Mouse (Mus musculus) heart, adult 2 months (tissue): ENCODE data around the gene Smox. TPM values are rescaled to one million over a fixed set of nuclear protein-coding genes. Genes with fewer than 3 reads are reported as not detected.
A peak's percentile ranks its signal among the peaks of the same experiment; 100 is the strongest.
"Not testable (repeated sequence)": the region's sequence is repeated elsewhere in the genome, so short reads cannot be mapped to it uniquely, and the experiment has no call there.

Experiments used
- DNase-seq, 2 experiments: peaks; one replicate each; pipeline ENCODE4 v3.0.0; 2021
- H3K27ac ChIP-seq: fragments of 200-600 bp; 2 replicates; pipeline ENCODE4 v1.8.1; 2022
- H3K27me3 ChIP-seq: fragments of 200-500 bp; 2 replicates; pipeline ENCODE4 v1.6.1; 2012; ENCODE audit warnings: mild to moderate bottlenecking, low read length, inconsistent platforms, mixed read lengths; ENCODE audit not compliant: control insufficient read depth, insufficient read depth
- H3K36me3 ChIP-seq: fragments of 200-500 bp; 2 replicates; pipeline ENCODE4 v1.6.1; 2012; ENCODE audit warnings: low read length, inconsistent platforms; ENCODE audit not compliant: control insufficient read depth, insufficient read depth
- H3K4me1 ChIP-seq: fragments of 200-500 bp; 2 replicates; pipeline ENCODE4 v1.6.1; 2011; ENCODE audit warnings: low read length; ENCODE audit not compliant: control insufficient read depth, insufficient read depth
- H3K4me3 ChIP-seq: fragments of 200-600 bp; 2 replicates; pipeline ENCODE4 v1.8.1; 2022
- H3K79me2 ChIP-seq: fragments of 200-500 bp; replicated peaks from 2 replicates; pipeline ENCODE4 v1.6.1; 2012; ENCODE audit warnings: mild to moderate bottlenecking, inconsistent platforms, low read length, moderate library complexity, mixed read lengths; ENCODE audit not compliant: control insufficient read depth, insufficient read depth
- H3K9ac ChIP-seq: fragments of 200-500 bp; 2 replicates; pipeline ENCODE4 v1.6.1; 2012; ENCODE audit warnings: low read depth, mild to moderate bottlenecking, control low read depth, inconsistent platforms, low read length, mixed read lengths
- CTCF ChIP-seq: fragments of 200-600 bp; IDR thresholded peaks from 2 replicates; pipeline ENCODE4 v1.8.1; 2022; ENCODE audit warnings: antibody characterized with exemption, mild to moderate bottlenecking, moderate library complexity
- EP300 ChIP-seq: fragments of 200-500 bp; IDR thresholded peaks from 2 replicates; pipeline ENCODE4 v1.6.1; 2011; ENCODE audit warnings: low read depth, low read length, control low read depth; ENCODE audit not compliant: insufficient read depth
- POLR2A ChIP-seq: fragments of 200-500 bp; IDR thresholded peaks from 2 replicates; pipeline ENCODE4 v1.6.1; 2011; ENCODE audit warnings: mild to moderate bottlenecking, low read depth, low read length, control low read depth; ENCODE audit not compliant: insufficient read depth
- WGBS: fragments of 180-500 bp; shearing (Covaris S2); methylation state at CpG from one replicate; pipeline ENCODE4 v1.1.7; 2018; 5-methylcytosine and 5-hydroxymethylcytosine counted together
- intact Hi-C: fragments of 180-260 bp; cut with DNase I; formaldehyde crosslinking; loops from one replicate; pipeline ENCODE4 v1.15.1; 2025
- polyA plus RNA-seq: library from polyadenylated mRNA; depleted of rRNA; stranded (reverse); fragments of >200 nt; gene quantifications from 2 replicates; pipeline ENCODE4 v1.2.3, GENCODE M21; 2012
- total RNA-seq, 2 experiments: library from RNA; stranded (reverse); gene quantifications; 2 replicates each; pipeline ENCODE4 v1.2.3; 2021

Smox gene
- total and polyA plus RNA-seq, 3 experiments = 23.0 to 39.8 (median 28.1) TPM

- 99% methylated on average over 2 of the region's 2 CpGs for WGBS
- H3K4me1 ChIP-seq = peaks cover 3% of the 10 kb centered on the region
- no peak for TF ChIP-seq CTCF
- no peak for TF ChIP-seq EP300
- TF ChIP-seq POLR2A = no peak
Observed at GRCm38 (mm10) chr2:131464147-131464546, 27.1 kb upstream of the Smox start.

DNA sequence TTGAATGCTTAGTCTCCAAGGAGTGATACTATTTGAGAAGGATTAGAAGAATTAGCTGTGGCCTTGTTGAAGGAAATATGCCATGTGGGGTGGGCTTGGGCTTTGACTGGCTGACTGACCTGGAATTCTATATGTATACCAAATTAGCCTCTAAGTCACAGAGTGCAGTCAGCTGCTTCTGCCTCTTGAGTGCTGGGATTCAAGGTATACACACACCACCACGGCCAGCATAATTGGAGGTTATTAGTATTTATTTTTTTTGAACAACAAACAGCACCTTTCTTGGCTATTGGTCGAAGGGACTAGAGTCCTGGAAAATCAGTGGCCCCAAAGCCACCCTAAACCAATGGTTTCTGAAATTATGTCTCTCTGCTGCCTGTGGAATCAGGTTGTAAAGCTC lies 24.6 kb upstream of the Smox start:
- H3K4me3 ChIP-seq = no peak overlapping the region
- H3K27me3 ChIP-seq = no peaks in the 10 kb centered on the region
- peaks cover 5% of the 10 kb centered on the region for H3K4me1 ChIP-seq
- TF ChIP-seq CTCF = no peak
- no peak for TF ChIP-seq EP300
- no peak for TF ChIP-seq POLR2A
- intact Hi-C loops = no loop called here
- 85% methylated on average over 2 of the region's 2 CpGs for WGBS
- no peaks in the 10 kb centered on the region for H3K36me3 ChIP-seq
- no peak overlapping the region for H3K9ac ChIP-seq
- no peaks in the 10 kb centered on the region for H3K79me2 ChIP-seq
- no peak for DNase-seq
- H3K27ac ChIP-seq = no peak overlapping the region

More at GRCm38 (mm10) chr2:131464147-131464546, 27.1 kb upstream of the Smox start:
- no peak overlapping the region for H3K27ac ChIP-seq
- DNase-seq = no peak
- H3K36me3 ChIP-seq = no peaks in the 10 kb centered on the region; the same call in 1 of the 2 replicates
- intact Hi-C loops = no loop called here
- H3K9ac ChIP-seq = no peak overlapping the region
- no peaks in the 10 kb centered on the region for H3K79me2 ChIP-seq
- H3K4me3 ChIP-seq = no peak overlapping the region
- H3K27me3 ChIP-seq = no peaks in the 10 kb centered on the region

DNA sequence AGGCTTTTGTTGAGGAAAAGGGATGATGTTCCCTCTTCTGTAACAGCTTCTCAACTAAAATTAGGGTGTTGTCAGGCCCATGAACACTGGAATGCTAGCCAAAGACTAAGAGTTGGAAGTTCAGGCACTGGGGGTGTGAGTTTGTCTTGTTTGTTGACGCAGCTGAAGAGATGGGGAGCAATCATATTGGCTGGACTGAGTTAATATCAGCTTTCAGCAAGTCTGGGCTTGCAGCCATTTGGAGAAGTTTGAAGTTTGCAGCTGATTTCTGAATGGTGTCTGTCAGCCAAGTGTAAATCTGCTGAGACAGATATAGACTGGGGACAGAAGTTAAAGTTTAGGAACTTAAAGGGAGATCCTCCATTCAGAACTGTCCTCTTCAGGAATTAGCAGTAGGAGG lies 21.4 kb upstream of the Smox start:
- TF ChIP-seq POLR2A (no peak), EP300 (no peak), CTCF (no peak)
- peak; percentile 41 to 62 for DNase-seq
- Histone ChIP-seq H3K4me3 (no peak overlapping the region), H3K4me1 (peaks cover 5% of the 10 kb centered on the region), H3K36me3 (no peaks in the 10 kb centered on the region), H3K9ac (no peak overlapping the region), H3K27ac (no peak overlapping the region), H3K27me3 (no peaks in the 10 kb centered on the region), H3K79me2 (no peaks in the 10 kb centered on the region)
- intact Hi-C loops = no loop called here
- WGBS = 26% methylated on average over 1 of the region's 1 CpGs

DNA sequence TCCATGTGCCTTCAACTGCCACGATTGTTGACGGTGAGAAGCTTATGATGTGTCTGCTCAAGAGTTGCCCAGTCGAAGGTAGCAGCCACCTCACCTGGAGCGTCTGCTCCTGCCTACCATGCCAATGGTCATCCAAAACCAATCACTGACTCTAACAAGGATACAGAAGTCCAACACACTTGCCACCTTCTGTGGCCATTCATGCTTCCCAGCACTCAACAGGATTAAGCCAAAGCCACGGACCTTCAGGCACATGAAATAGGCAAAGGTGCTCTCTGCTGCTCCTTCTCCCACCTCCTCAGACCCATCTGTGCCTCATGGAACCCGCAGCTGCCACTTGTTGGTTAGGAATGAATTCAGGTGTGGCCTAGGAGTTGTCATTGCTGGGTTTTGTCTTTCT lies 17.5 kb upstream of the Smox start:
- WGBS = 95% methylated on average over 6 of the region's 6 CpGs
- DNase-seq = no peak
- H3K36me3 ChIP-seq = no peaks in the 10 kb centered on the region
- no peak overlapping the region for H3K27ac ChIP-seq
- H3K4me3 ChIP-seq = no peak overlapping the region
- no peak for TF ChIP-seq EP300
- no peak for TF ChIP-seq POLR2A
- TF ChIP-seq CTCF = no peak
- H3K27me3 ChIP-seq = no peaks in the 10 kb centered on the region
- H3K4me1 ChIP-seq = peaks cover 12% of the 10 kb centered on the region
- intact Hi-C loops = no loop called here
- H3K79me2 ChIP-seq = no peaks in the 10 kb centered on the region
- H3K9ac ChIP-seq = no peak overlapping the region

DNA sequence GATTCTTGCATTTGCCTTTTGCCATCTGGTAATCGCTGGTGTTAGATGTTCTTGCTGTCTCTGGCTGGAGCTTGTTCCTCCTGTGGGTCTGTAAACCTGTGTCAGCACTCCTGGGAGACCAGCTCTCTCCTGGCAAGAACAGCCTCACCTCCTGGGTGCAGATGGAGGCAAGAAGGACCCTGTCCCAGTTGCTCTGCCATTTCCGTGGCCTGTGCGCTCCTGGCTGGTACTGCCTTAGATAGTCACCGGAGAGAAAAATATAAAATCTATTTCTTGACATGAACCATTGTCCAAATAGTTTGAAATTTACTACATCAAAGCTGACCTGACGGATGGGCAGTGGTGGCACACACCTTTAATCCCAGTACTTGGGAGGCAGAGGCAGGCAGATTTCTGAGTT lies 14.2 kb upstream of the Smox start:
- DNase-seq, H3K4me3 ChIP-seq, H3K36me3 ChIP-seq, H3K27me3 ChIP-seq, intact Hi-C loops, H3K27ac ChIP-seq, H3K9ac ChIP-seq, H3K4me1 ChIP-seq, H3K79me2 ChIP-seq: not testable (repeated sequence)
- 92% methylated on average over 5 of the region's 5 CpGs for WGBS

- Histone ChIP-seq H3K79me2 (no peaks in the 10 kb centered on the region), H3K27ac (no peak overlapping the region; the same call in 1 of the 2 replicates), H3K27me3 (no peaks in the 10 kb centered on the region), H3K4me1 (peaks cover 7% of the 10 kb centered on the region), H3K4me3 (no peak overlapping the region), H3K36me3 (no peaks in the 10 kb centered on the region), H3K9ac (no peak overlapping the region)
- WGBS = 63% methylated on average over 6 of the region's 6 CpGs
- intact Hi-C loops = loop anchor here (1.0 kb wide), 2 partner anchors 17 to 26 kb away; no protein-coding TSS in a partner anchor
- no peak for TF ChIP-seq EP300
- TF ChIP-seq CTCF = no peak
- TF ChIP-seq POLR2A = no peak
- no peak for DNase-seq
Observed at GRCm38 (mm10) chr2:131477917-131478316, 13.4 kb upstream of the Smox start.

GRCm38 (mm10) chr2:131478349-131478748 lies 12.9 kb upstream of the Smox start:
- no peak overlapping the region; the same call in none of the 2 replicates for H3K27ac ChIP-seq
- H3K36me3 ChIP-seq = no peaks in the 10 kb centered on the region
- no peak for DNase-seq
- intact Hi-C loops = loop anchor here (1.0 kb wide), 2 partner anchors 17 to 26 kb away; no protein-coding TSS in a partner anchor
- H3K9ac ChIP-seq = no peak overlapping the region
- 43% methylated on average over 8 of the region's 8 CpGs for WGBS
- H3K4me1 ChIP-seq = peaks cover 7% of the 10 kb centered on the region
- no peak overlapping the region for H3K4me3 ChIP-seq
- H3K79me2 ChIP-seq = no peaks in the 10 kb centered on the region
- TF ChIP-seq CTCF (no peak), EP300 (no peak), POLR2A (no peak)
- H3K27me3 ChIP-seq = no peaks in the 10 kb centered on the region
